Mouse (Mus musculus) testis, postnatal 10 days (tissue): ENCODE results near the gene Lpcat3.

Experiments
- DNase-seq: peaks from one replicate; pipeline ENCODE4 v3.0.0; 2021; ENCODE audit warnings: low spot score

The Lpcat3 gene

GRCm38 (mm10) chr6:124739231-124739796 is 76.5 kb downstream of the Lpcat3 start:
- DNase-seq, result peak; percentile 48

- DNase-seq, result peak; percentile 72
Observed at GRCm38 (mm10) chr6:124740211-124740887, 77.5 kb downstream of the Lpcat3 start.

GRCm38 (mm10) chr6:124740888-124741761 is 78.3 kb downstream of the Lpcat3 start, which contains the start of gene Grcc10:
Gene Grcc10, minus strand, starts transcription at chr6:124741374.
- peak; percentile 88 for DNase-seq

- DNase-seq, result no peak
Observed at GRCm38 (mm10) chr6:124741842-124742241, 79.0 kb downstream of the Lpcat3 start.

GRCm38 (mm10) chr6:124742839-124743514 is 80.2 kb downstream of the Lpcat3 start:
- DNase-seq, result no peak

GRCm38 (mm10) chr6:124743647-124744046 is 80.8 kb downstream of the Lpcat3 start:
- DNase-seq, result no peak

- no peak for DNase-seq
Observed at GRCm38 (mm10) chr6:124744755-124745321, 82.0 kb downstream of the Lpcat3 start.

GRCm38 (mm10) chr6:124745490-124746295 is 82.9 kb downstream of the Lpcat3 start:
- DNase-seq, result peak; percentile 94

GRCm38 (mm10) chr6:124746296-124746605 is 83.4 kb downstream of the Lpcat3 start:
- DNase-seq, result no peak

- no peak for DNase-seq
Observed at GRCm38 (mm10) chr6:124746654-124747632, 84.1 kb downstream of the Lpcat3 start.

- DNase-seq, result no peak
Observed at GRCm38 (mm10) chr6:124750405-124750804, 87.6 kb downstream of the Lpcat3 start.

- no peak for DNase-seq
Observed at GRCm38 (mm10) chr6:124753861-124754260, 91.0 kb downstream of the Lpcat3 start.
